Mouse (Mus musculus) intestine, embryonic 14.5 days (tissue): ENCODE measurements at regions not wholly inside any gene's neighbourhood (a gene's known extent, or its start where the extent isn't known, plus 50 kb on each side); places are given as distances from the start of the nearest gene placed in this dataset.

Experiments used
- ATAC-seq: fragments of 200-750 bp; cut with Nextera tagmentation; replicated peaks from 2 replicates; pipeline ENCODE4 v1.8.0; 2017; ENCODE audit warnings: low read depth, moderate number of reproducible peaks, moderate TSS enrichment, moderate library complexity; ENCODE audit not compliant: low FRiP score, low TSS enrichment
- DNase-seq: peaks from one replicate; pipeline ENCODE4 v3.0.0-alpha.2; 2018; ENCODE audit warnings: low spot score
- H3K27ac ChIP-seq: fragments of 300-500 bp; sonication (generic); 2 replicates; pipeline ENCODE4 v1.5.1; 2014; ENCODE audit warnings: low read depth, mild to moderate bottlenecking, control low read depth
- H3K27me3 ChIP-seq: fragments of 300-500 bp; sonication (generic); replicated peaks from 2 replicates; pipeline ENCODE4 v1.6.1; 2014; ENCODE audit warnings: low read length, control low read depth; ENCODE audit not compliant: control insufficient read depth, insufficient read depth
- H3K36me3 ChIP-seq: fragments of 300-500 bp; sonication (generic); 2 replicates; pipeline ENCODE4 v1.6.1; 2014; ENCODE audit warnings: low read length, control low read depth; ENCODE audit not compliant: control insufficient read depth, insufficient read depth
- H3K4me1 ChIP-seq: fragments of 300-500 bp; sonication (generic); replicated peaks from 2 replicates; pipeline ENCODE4 v1.6.1; 2014; ENCODE audit warnings: low read length, control low read depth, mixed read lengths; ENCODE audit not compliant: control insufficient read depth, insufficient read depth
- H3K4me2 ChIP-seq: fragments of 300-500 bp; sonication (generic); 2 replicates; pipeline ENCODE4 v1.6.1; 2014; ENCODE audit warnings: low read length
- H3K4me3 ChIP-seq: fragments of 300-500 bp; sonication (generic); 2 replicates; pipeline ENCODE4 v1.5.1; 2014; ENCODE audit warnings: low read depth, low read length, control low read depth, mixed read lengths
- H3K9ac ChIP-seq: fragments of 300-500 bp; sonication (generic); 2 replicates; pipeline ENCODE4 v1.6.1; 2014; ENCODE audit warnings: mild to moderate bottlenecking, low read length
- H3K9me3 ChIP-seq: fragments of 300-500 bp; sonication (generic); 2 replicates; pipeline ENCODE4 v1.6.1; 2016; ENCODE audit warnings: low read length, control low read depth; ENCODE audit not compliant: control insufficient read depth
- WGBS: fragments of 180-500 bp; shearing (Covaris S2); extraction: QIAGEN DNeasy Blood & Tissue Kit; methylation state at CpG from one replicate; pipeline ENCODE4 v1.1.7; 2014; 5-methylcytosine and 5-hydroxymethylcytosine counted together

DNA sequence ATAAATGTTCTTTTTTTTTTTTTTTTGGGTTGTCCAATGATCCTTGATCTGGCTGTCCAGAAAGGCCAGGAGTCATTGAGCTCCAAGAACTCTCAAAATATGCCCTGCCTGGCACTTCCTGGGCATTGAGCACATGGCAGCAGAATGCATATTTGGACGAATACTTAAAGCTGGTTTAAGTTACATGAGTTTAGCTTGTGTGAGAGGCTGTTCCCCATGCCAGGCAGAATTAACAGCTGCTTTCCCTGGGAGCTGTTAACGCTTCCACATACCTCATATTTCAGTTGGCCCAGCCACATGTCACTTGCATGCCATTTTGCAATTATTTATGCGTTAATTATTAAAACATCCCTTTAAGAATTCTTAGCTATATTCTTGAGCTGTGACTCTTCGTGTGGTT, 56.6 kb upstream of the Ankfn1 start:
- Histone ChIP-seq H3K4me1 (peaks cover 2% of the 10 kb centered on the region; the same call in 1 of the 2 replicates), H3K9me3 (no peaks in the 10 kb centered on the region), H3K4me3 (no peak overlapping the region), H3K27me3 (no peaks in the 10 kb centered on the region), H3K9ac (no peak overlapping the region), H3K4me2 (no peak overlapping the region), H3K27ac (no peak overlapping the region), H3K36me3 (no peaks in the 10 kb centered on the region)
- 77% methylated on average over 4 of the region's 4 CpGs for WGBS
- DNase-seq: no peak
- ATAC-seq: no peak

DNA sequence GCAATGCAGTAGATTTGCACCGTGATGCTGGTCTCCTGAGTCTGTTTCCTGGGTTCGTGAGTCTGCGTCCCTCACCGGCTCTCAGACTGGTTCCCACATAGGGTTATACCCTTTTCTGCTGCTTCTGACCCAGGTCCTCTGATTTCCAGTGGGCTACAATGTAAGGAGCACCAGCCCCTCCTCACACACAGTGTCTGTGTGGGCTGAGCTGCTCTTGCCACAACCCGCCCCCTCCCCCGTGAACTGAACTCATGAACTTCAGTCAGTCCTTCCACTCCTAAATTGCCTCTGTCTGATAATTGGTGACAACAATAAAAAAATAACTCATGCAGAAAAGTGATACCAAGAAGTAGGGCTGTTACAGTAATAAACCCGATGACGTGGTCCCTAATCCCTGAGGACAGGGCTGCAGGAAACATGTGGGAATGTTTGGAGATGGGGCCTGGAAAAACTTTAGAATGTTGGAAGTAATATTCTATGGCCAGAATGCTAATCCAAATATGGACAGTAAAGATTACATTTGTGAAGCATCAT, 54.2 kb upstream of the Ankfn1 start:
- no peak overlapping the region for H3K27ac ChIP-seq
- no peaks in the 10 kb centered on the region for H3K27me3 ChIP-seq
- 0 out of 2 replicates have a peak, but pooled peaks cover 2% of the 10 kb centered on the region for H3K4me1 ChIP-seq
- no peak overlapping the region for H3K9ac ChIP-seq
- no peaks in the 10 kb centered on the region for H3K36me3 ChIP-seq
- ATAC-seq (no peak), DNase-seq (no peak)
- H3K4me2 ChIP-seq: no peak overlapping the region
- no peaks in the 10 kb centered on the region for H3K9me3 ChIP-seq
- WGBS: 75% methylated on average over 8 of the region's 8 CpGs
- H3K4me3 ChIP-seq: no peak overlapping the region
